Mouse (Mus musculus): ENCODE measurements at regions not wholly inside any gene's neighbourhood (a gene's known extent, or its start where the extent isn't known, plus 50 kb on each side); places are given as distances from the start of the nearest gene placed in this dataset.

GRCm38 (mm10) chr9:83326437-83327086 is 114.4 kb downstream of the Lca5 start:
- no peaks in the 10 kb centered on the region for H3K9me3 ChIP-seq
- peaks cover 3% of the 10 kb centered on the region; the same call in 1 of the 2 replicates for H3K4me1 ChIP-seq
- H3K27ac ChIP-seq (replicated peaks), result no peak overlapping the region
- WGBS, result 48% methylated on average over 7 of the region's 7 CpGs
- H3K4me2 ChIP-seq, result no peak overlapping the region
- H3K4me3 ChIP-seq, result no peak overlapping the region
- no peaks in the 10 kb centered on the region for H3K36me3 ChIP-seq
- H3K9ac ChIP-seq, result no peak overlapping the region
- H3K27me3 ChIP-seq (replicated peaks), result peaks cover 7% of the 10 kb centered on the region; the same call in 1 of the 2 replicates
- ATAC-seq (ENCODE audit: extremely low read depth, insufficient number of reproducible peaks, low FRiP score, low TSS enrichment), result no peak

- peaks cover 3% of the 10 kb centered on the region; the same call in 1 of the 2 replicates for H3K4me1 ChIP-seq
- no peaks in the 10 kb centered on the region for H3K9me3 ChIP-seq
- no peaks in the 10 kb centered on the region for H3K36me3 ChIP-seq
- no peak overlapping the region for H3K9ac ChIP-seq
- H3K4me3 ChIP-seq, result no peak overlapping the region
- peaks cover 7% of the 10 kb centered on the region; the same call in 1 of the 2 replicates for H3K27me3 ChIP-seq (replicated peaks)
- no peak for ATAC-seq (ENCODE audit: extremely low read depth, insufficient number of reproducible peaks, low FRiP score, low TSS enrichment)
- H3K27ac ChIP-seq (replicated peaks), result no peak overlapping the region
- WGBS, result 13% methylated on average over 6 of the region's 6 CpGs
- H3K4me2 ChIP-seq, result no peak overlapping the region
These were observed 115.0 kb downstream of the Lca5 start for GRCm38 (mm10) chr9:83325910-83326309.

GRCm38 (mm10) chr9:83324336-83324735 is 116.6 kb downstream of the Lca5 start:
- Histone ChIP-seq H3K4me3 (no peak overlapping the region), H3K9me3 (no peaks in the 10 kb centered on the region), H3K4me1 (peaks cover 8% of the 10 kb centered on the region; the same call in 1 of the 2 replicates), H3K4me2 (no peak overlapping the region), H3K27me3 (replicated peaks) (peaks cover 7% of the 10 kb centered on the region; the same call in 1 of the 2 replicates), H3K27ac (replicated peaks) (no peak overlapping the region), H3K9ac (no peak overlapping the region), H3K36me3 (no peaks in the 10 kb centered on the region)
- 73% methylated on average over 3 of the region's 3 CpGs for WGBS
- ATAC-seq (ENCODE audit: extremely low read depth, insufficient number of reproducible peaks, low FRiP score, low TSS enrichment), result no peak

GRCm38 (mm10) chr9:83322991-83323583 is 117.8 kb downstream of the Lca5 start:
- H3K27me3 ChIP-seq (replicated peaks), result peaks cover 7% of the 10 kb centered on the region; the same call in 1 of the 2 replicates
- H3K36me3 ChIP-seq, result no peaks in the 10 kb centered on the region
- H3K9ac ChIP-seq, result no peak overlapping the region
- ATAC-seq (ENCODE audit: extremely low read depth, insufficient number of reproducible peaks, low FRiP score, low TSS enrichment), result no peak
- no peak overlapping the region for H3K4me2 ChIP-seq
- no peak overlapping the region for H3K4me3 ChIP-seq
- H3K9me3 ChIP-seq, result no peaks in the 10 kb centered on the region
- H3K27ac ChIP-seq (replicated peaks), result no peak overlapping the region
- peaks cover 8% of the 10 kb centered on the region; the same call in 1 of the 2 replicates for H3K4me1 ChIP-seq
- WGBS, result 76% methylated on average over 8 of the region's 8 CpGs

- no peak overlapping the region for H3K9ac ChIP-seq
- peaks cover 9% of the 10 kb centered on the region; the same call in 1 of the 2 replicates for H3K4me1 ChIP-seq
- H3K27ac ChIP-seq (replicated peaks), result no peak overlapping the region
- H3K4me2 ChIP-seq, result no peak overlapping the region
- ATAC-seq (ENCODE audit: extremely low read depth, insufficient number of reproducible peaks, low FRiP score, low TSS enrichment), result no peak
- peaks cover 5% of the 10 kb centered on the region; the same call in 1 of the 2 replicates for H3K27me3 ChIP-seq (replicated peaks)
- H3K4me3 ChIP-seq, result no peak overlapping the region
- no peaks in the 10 kb centered on the region for H3K9me3 ChIP-seq
- H3K36me3 ChIP-seq, result no peaks in the 10 kb centered on the region
These were observed 119.1 kb downstream of the Lca5 start for GRCm38 (mm10) chr9:83321793-83322192.

GRCm38 (mm10) chr9:83320834-83321233 is 120.1 kb downstream of the Lca5 start:
- ATAC-seq (ENCODE audit: extremely low read depth, insufficient number of reproducible peaks, low FRiP score, low TSS enrichment), result no peak
- Histone ChIP-seq H3K27me3 (replicated peaks) (no peaks in the 10 kb centered on the region), H3K4me1 (peaks cover 13% of the 10 kb centered on the region), H3K27ac (replicated peaks) (no peak overlapping the region), H3K36me3 (no peaks in the 10 kb centered on the region), H3K4me3 (no peak overlapping the region), H3K9me3 (no peaks in the 10 kb centered on the region), H3K4me2 (no peak overlapping the region), H3K9ac (no peak overlapping the region)
- 64% methylated on average over 4 of the region's 4 CpGs for WGBS

GRCm38 (mm10) chr9:83316818-83317162 is 124.1 kb downstream of the Lca5 start:
- H3K27me3 ChIP-seq (replicated peaks), result no peaks in the 10 kb centered on the region
- H3K9me3 ChIP-seq, result no peaks in the 10 kb centered on the region
- peaks cover 14% of the 10 kb centered on the region for H3K4me1 ChIP-seq
- H3K4me2 ChIP-seq, result no peak overlapping the region
- WGBS, result 49% methylated on average over 2 of the region's 2 CpGs
- H3K36me3 ChIP-seq, result no peaks in the 10 kb centered on the region
- H3K27ac ChIP-seq (replicated peaks), result no peak overlapping the region
- ATAC-seq (ENCODE audit: extremely low read depth, insufficient number of reproducible peaks, low FRiP score, low TSS enrichment), result no peak
- no peak overlapping the region for H3K4me3 ChIP-seq
- no peak overlapping the region for H3K9ac ChIP-seq

GRCm38 (mm10) chr9:83315941-83316817 is 124.7 kb downstream of the Lca5 start:
- H3K4me2 ChIP-seq, result no peak overlapping the region
- no peaks in the 10 kb centered on the region for H3K27me3 ChIP-seq (replicated peaks)
- peaks cover 14% of the 10 kb centered on the region for H3K4me1 ChIP-seq
- H3K27ac ChIP-seq (replicated peaks), result no peak overlapping the region
- no peak overlapping the region for H3K9ac ChIP-seq
- WGBS, result 61% methylated on average over 10 of the region's 10 CpGs
- no peak overlapping the region for H3K4me3 ChIP-seq
- H3K9me3 ChIP-seq, result no peaks in the 10 kb centered on the region
- no peaks in the 10 kb centered on the region for H3K36me3 ChIP-seq
- ATAC-seq (ENCODE audit: extremely low read depth, insufficient number of reproducible peaks, low FRiP score, low TSS enrichment), result no peak

GRCm38 (mm10) chr9:83308771-83309170 is 132.2 kb downstream of the Lca5 start:
- no peak overlapping the region for H3K9ac ChIP-seq
- WGBS, result 54% methylated on average over 4 of the region's 4 CpGs
- no peaks in the 10 kb centered on the region for H3K36me3 ChIP-seq
- H3K4me3 ChIP-seq, result no peak overlapping the region
- peaks cover 5% of the 10 kb centered on the region for H3K4me1 ChIP-seq
- no peak overlapping the region for H3K4me2 ChIP-seq
- no peak overlapping the region for H3K27ac ChIP-seq (replicated peaks)
- no peak for ATAC-seq (ENCODE audit: extremely low read depth, insufficient number of reproducible peaks, low FRiP score, low TSS enrichment)
- no peaks in the 10 kb centered on the region for H3K9me3 ChIP-seq
- peaks cover 43% of the 10 kb centered on the region for H3K27me3 ChIP-seq (replicated peaks)

- ATAC-seq (ENCODE audit: extremely low read depth, insufficient number of reproducible peaks, low FRiP score, low TSS enrichment), result no peak
- H3K4me2 ChIP-seq, result no peak overlapping the region
- peaks cover 5% of the 10 kb centered on the region for H3K4me1 ChIP-seq
- no peaks in the 10 kb centered on the region for H3K36me3 ChIP-seq
- no peaks in the 10 kb centered on the region for H3K9me3 ChIP-seq
- no peak overlapping the region for H3K27ac ChIP-seq (replicated peaks)
- no peak overlapping the region for H3K4me3 ChIP-seq
- H3K27me3 ChIP-seq (replicated peaks), result peaks cover 50% of the 10 kb centered on the region
- no peak overlapping the region for H3K9ac ChIP-seq
- WGBS, result 77% methylated on average over 4 of the region's 4 CpGs
These were observed 132.8 kb downstream of the Lca5 start for GRCm38 (mm10) chr9:83308092-83308491.

- H3K9me3 ChIP-seq, result no peaks in the 10 kb centered on the region
- H3K4me2 ChIP-seq, result no peak overlapping the region
- WGBS, result 70% methylated on average over 11 of the region's 11 CpGs
- H3K4me3 ChIP-seq, result no peak overlapping the region
- no peak for ATAC-seq (ENCODE audit: extremely low read depth, insufficient number of reproducible peaks, low FRiP score, low TSS enrichment)
- H3K27ac ChIP-seq (replicated peaks), result no peak overlapping the region
- peaks cover 5% of the 10 kb centered on the region for H3K4me1 ChIP-seq
- H3K27me3 ChIP-seq (replicated peaks), result peaks cover 57% of the 10 kb centered on the region
- H3K36me3 ChIP-seq, result no peaks in the 10 kb centered on the region
- H3K9ac ChIP-seq, result no peak overlapping the region
These were observed 133.5 kb downstream of the Lca5 start for GRCm38 (mm10) chr9:83307349-83307938.
